In the genomic region with DNA sequence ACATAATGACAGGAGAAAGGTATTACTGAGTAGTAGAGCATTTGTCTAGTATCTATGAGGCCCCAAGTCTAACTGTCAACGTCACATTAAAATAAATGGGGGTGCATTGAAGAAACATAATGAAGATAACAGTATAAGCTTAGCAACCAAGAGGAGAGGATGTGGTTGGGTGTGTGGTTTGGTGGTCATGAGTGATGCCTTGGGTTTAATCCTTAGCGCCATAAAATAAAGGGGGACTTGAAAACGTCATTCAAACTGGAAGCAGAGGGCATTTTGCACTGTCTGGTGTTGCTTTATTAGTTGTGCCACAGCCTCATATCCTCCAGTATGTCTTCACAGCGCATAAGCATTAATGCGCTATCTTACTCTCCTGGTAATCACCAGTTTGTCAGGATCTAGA, we compare ENCODE assay signal across 14 mouse cellular contexts. TPM values are rescaled to one million over a fixed set of nuclear protein-coding genes. Genes with fewer than 3 reads are reported as not detected.
"Had no signal": no experiment of that assay in that cellular context is flagged by ENCODE, and none has a peak within 500 bp of the region (broad histone marks: within the 10 kb centered on the region; RNA-seq: fewer than 3 reads in every experiment).

No protein-coding gene starts in this region.

- H3K4me2 ChIP-seq: intestine, embryonic 15.5 days; limb, embryonic 12.5 days; liver, embryonic 13.5 days; midbrain, embryonic 13.5 days; neural tube, embryonic 12.5 days; stomach, embryonic 15.5 days had no signal

- H3K27me3 ChIP-seq: intestine, embryonic 15.5 days; limb, embryonic 12.5 days; liver, embryonic 13.5 days; midbrain, embryonic 13.5 days; neural tube, embryonic 12.5 days; stomach, embryonic 15.5 days had no signal

- H3K27ac ChIP-seq: intestine, embryonic 15.5 days; limb, embryonic 12.5 days; liver, embryonic 13.5 days; midbrain, embryonic 13.5 days; neural tube, embryonic 12.5 days; stomach, embryonic 15.5 days had no signal

- H3K36me3 ChIP-seq: intestine, embryonic 15.5 days; limb, embryonic 12.5 days; liver, embryonic 13.5 days; midbrain, embryonic 13.5 days; neural tube, embryonic 12.5 days; stomach, embryonic 15.5 days had no signal

- H3K4me3 ChIP-seq: intestine, embryonic 15.5 days; limb, embryonic 12.5 days; liver, embryonic 13.5 days; midbrain, embryonic 13.5 days; myocyte; neural tube, embryonic 12.5 days; stomach, embryonic 15.5 days had no signal

- H3K9ac ChIP-seq: intestine, embryonic 15.5 days; limb, embryonic 12.5 days; liver, embryonic 13.5 days; liver, postnatal 0 days; midbrain, embryonic 13.5 days; neural tube, embryonic 12.5 days; stomach, embryonic 15.5 days had no signal

- H3K4me1 ChIP-seq: limb, embryonic 12.5 days had no signal

- H3K9me3 ChIP-seq: intestine, embryonic 15.5 days; limb, embryonic 12.5 days; liver, embryonic 13.5 days; midbrain, embryonic 13.5 days; neural tube, embryonic 12.5 days; stomach, embryonic 15.5 days had no signal

- ATAC-seq: intestine, embryonic 15.5 days; liver, postnatal 0 days; midbrain, embryonic 13.5 days had no signal

- DNase-seq: kidney, adult 18-20 months; kidney, postnatal 10 days; kidney, postnatal 4 days; liver; liver, embryonic 13.5 days; liver, postnatal 0 days had no signal

RNA-seq across cellular contexts. Expression of a gene that starts 23.8 kb away (rescaled TPM):
- total RNA-seq: neutrophil, adult 5-6 weeks had no signal
- polyA plus RNA-seq: spleen, adult 2 months had no signal
